Mouse (Mus musculus) layer of hippocampus, adult 9-10 months (tissue): ENCODE results near the gene Tppp.
A peak's percentile ranks its signal among the peaks of the same experiment; 100 is the strongest.
"Not testable (repeated sequence)": the region's sequence is repeated elsewhere in the genome, so short reads cannot be mapped to it uniquely, and the experiment has no call there.

ENCODE experiments used
- DNase-seq: peaks from one replicate; pipeline ENCODE4 v3.0.0; 2022; ENCODE audit warnings: low spot score

Tppp gene

DNA sequence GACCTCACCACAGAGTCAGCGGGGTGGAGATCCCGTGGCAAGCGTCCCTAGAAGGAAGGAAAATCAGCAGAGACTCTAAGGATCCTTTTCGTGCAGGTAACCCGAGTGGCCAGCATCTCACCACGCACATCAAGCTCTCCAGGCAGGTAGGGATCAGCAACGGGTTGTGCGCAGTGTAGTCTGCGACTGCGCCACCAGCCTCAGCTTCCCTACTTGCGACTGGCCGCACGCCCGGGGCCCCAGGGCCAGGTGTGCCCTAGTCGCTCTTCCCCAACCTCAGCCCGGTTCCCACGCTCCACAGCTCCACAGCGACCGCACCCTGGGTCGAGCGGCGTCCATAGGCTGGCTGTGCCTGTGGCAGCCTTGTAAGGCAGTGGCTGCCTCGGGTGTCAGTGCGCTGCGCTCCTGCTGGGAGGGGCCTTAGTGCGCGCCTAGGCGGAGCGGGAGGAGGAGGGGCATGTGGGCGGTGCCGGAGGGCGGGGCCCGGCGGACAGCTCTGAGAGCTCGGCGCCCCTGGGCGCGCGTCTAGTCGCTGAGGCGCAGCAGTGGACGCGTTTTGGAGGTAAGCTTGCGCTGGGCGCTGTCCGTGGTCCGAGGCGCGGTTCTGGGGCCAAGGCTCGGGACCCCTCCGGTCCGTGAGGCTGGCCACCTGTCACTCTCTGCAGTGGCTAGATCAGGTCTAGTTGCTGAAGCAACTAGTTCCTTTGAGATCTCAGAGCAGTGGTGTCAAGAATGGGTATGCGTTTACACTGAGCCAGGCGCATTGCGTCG is at the start of gene Tppp:
Tppp (plus strand) TSS at position 460 of the 771 bp plus-strand sequence.
- DNase-seq: peak; percentile 83

DNA sequence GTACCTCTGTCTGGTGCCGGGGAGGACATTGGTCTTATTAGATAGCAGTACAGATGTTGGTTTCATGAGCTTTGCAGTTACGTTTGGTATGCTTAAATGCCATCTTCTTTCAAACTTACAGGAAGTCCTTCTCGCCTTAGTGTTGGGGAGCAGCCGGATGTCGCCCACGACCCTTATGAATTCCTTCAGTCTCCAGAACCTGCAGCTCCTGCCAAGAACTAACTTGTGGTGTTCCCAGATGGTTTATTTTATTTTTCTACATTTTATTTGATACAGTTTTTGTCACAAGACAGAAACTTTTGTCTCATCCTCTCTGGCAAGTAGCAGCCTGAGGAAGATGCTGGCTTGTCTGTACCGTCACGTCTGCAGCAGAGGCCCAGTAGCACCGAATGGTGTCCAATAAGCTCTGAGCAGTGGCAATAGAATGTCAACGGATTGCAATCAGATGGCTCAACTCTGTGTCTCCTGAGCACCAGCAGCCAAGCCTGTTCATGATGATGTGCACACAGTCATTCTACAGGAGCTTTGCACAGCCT is 49.0 kb upstream of the Tppp start:
- no peak for DNase-seq

DNA sequence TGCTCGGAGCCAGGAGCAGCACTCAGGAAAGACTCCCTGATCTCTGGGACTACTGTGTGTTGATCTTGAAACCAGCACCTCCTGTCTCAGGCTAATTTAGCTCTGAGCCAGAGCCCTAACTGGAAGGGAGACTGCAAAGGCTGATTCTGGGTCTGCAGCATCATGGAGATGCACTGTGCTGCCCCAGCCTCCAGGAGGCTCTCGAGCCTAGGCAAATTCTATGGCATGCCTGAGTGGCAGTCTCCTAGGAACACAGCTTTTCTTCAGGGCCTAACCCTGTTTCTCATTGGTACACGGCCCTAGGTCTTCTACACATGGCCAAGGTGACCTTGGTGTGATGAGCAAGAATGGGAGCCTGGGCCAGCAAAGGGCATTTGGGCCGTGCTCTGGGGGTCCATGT is 48.0 kb upstream of the Tppp start:
- DNase-seq: no peak

DNA sequence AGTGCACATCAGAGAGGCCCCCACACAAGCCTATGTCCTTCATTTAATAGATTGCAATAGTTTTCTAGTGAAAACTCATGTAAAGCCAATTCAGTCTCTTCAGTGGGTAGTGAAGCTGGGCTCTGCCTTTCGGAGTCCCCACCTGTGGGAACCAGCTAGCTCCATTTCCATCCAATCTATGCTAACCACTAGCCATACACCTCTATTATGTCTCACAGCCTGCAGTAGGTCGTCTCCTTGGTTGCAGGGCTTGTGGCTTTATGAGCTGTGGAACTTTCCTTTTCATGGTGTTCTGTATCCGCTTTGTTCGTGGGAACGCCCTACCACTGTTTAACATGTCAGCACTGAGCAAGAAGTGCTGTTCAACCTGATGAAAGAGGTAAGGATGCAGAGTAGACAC is 45.7 kb upstream of the Tppp start, which contains the start of gene Zdhhc11:
Zdhhc11 (plus strand) TSS at position 301 of the 400 bp plus-strand sequence.
- DNase-seq: no peak

DNA sequence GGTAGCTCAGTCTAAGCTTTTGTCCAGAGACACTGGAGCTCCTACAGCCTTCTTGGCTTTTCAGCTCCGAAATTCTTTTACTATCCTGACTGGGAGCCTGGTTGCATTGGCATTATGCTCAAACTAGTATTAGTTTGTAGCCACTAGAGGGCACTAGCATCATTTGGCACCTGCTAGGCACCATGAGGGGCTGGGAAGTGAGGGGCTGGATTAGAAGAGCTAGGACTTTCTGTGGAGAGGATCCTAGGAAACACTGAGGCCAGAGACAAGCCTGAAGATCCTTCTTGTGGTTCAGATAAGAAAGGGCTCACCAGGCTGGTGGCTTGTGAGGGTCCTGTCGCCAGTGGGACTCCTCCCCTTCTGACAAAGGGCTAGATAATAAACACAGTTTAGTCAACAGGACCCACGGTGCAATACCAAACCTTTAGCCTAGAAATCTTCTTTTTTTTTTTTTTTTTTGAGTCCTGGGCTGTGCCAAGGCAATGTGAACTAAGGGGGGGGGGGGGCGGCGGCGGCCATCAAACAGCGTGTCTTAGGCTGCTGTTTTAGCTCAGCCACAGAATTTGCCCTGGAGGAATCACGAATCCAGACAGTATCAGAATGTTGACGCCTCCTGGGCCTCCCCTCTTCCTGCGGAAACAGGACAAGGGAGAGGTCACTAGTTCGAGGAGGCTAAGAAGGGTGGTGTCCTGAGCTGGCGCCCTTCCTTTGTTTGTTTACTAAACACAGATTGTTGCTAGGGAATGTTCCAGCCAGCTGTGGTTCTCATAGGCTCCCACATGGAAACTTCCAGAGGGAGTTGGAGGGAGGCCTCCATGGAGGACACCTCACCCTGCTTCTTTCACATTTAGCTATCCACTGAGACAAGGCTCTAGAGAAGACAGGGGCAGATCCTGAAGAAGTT is 38.4 kb upstream of the Tppp start:
- DNase-seq: peak; percentile 67

GRCm38 (mm10) chr13:73974523-73974922 is 34.7 kb upstream of the Tppp start:
- no peak for DNase-seq

DNA sequence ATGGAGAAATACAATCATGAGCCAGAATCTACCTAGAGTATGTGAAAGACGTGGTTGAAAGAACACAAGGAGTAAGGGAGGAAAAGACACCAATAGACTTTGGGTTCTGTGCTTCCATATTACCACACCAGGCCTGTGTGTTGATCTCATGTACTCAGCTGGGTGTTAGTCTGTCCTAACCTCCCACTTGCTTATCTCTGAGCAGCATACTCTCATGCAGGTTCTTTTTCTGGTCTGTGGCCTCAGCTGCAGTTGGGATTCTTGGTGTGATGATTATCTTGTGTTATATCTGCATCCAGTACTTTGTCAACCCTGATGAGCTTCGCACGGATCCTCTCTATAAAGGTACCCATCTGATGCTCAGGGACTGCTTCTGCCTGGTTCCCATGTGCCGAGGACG is 32.3 kb upstream of the Tppp start:
- no peak for DNase-seq

DNA sequence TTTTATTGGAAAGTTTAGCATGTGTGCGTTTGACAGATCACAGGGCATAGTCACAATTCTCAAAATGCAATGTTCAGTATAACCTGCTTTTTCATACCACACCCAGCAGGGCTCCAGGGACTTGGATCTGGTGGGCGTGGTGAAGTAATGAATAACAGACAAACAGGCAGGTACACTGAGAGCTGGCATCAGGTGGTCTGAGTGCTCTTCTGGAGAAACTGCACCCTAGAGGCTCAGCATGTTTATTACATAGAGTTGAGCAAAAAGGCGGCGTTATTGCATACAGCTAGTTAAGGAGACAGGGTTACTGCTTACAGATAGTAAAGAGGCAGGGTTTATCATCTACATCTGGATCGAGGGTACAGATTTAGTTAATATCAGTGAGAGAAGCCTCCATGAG is 18.9 kb upstream of the Tppp start:
- DNase-seq: no peak

DNA sequence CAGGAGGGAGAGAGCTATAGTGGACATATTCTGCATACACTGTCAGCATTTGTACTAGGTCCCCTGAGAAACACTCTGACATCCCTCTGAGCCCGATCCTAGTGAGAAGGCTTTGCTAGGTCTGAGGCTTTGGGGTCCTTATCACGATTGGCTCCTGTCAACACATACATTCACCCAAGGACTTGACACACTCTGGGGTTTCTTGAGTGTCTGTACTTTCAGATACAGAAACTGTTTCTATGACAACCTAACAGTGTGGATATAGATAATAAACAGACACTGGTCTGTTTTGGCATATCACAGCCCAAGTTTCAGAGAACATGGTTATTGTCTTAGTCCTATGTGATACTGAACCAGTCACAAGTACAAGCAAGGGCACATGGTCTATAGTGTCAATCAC is 18.4 kb upstream of the Tppp start:
- DNase-seq: no peak

DNA sequence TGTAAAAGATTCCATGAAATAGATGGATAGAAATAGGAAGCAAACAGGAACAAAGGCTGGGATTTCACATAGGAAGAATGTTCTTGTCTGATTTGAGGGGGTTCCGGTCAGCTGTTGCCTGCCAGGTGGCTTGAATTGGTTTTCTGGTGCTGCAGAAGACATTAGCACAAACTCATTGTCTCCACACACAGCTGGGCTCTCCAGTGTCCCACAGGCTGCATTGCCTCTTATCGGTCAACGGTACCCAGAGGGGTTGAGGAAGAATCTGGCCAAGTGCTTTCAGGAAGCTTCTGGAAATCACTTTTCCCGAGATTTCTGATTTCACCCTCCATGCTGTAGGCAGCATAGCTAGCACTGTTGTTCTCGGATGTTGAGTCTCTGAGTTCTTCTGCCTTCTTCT is 17.9 kb upstream of the Tppp start:
- DNase-seq: no peak

GRCm38 (mm10) chr13:73996456-73996855 is 12.8 kb upstream of the Tppp start:
- DNase-seq: no peak

GRCm38 (mm10) chr13:74000519-74000918 is 8.7 kb upstream of the Tppp start:
- no peak for DNase-seq

DNA sequence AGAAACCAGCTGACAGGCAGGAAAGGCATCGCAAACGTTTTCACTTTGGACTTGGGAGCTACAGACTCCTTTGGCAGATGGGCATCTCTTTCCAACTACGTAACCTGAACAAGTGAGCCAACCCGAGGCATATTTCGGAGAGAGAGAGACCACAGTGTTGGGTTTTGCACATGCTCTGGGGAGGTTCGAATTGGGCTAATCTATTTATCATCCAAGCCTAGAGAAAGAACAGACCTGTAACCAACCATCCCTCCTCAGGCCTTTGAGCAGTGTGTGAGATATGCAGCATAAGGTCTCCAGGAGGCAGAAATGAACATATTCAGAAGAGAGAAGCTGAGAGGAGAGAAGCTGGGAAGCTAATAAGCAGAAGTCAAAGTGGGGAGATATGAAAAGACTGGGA is 8.2 kb upstream of the Tppp start:
- no peak for DNase-seq

- DNase-seq: no peak
Observed at GRCm38 (mm10) chr13:74001492-74001891, 7.7 kb upstream of the Tppp start.

- DNase-seq: not testable (repeated sequence)
Observed at GRCm38 (mm10) chr13:74006881-74007280, 2.3 kb upstream of the Tppp start.

GRCm38 (mm10) chr13:74008216-74008615 is 991 bp upstream of the Tppp start:
- not testable (repeated sequence) for DNase-seq

GRCm38 (mm10) chr13:74009791-74010614 is 796 bp downstream of the Tppp start:
- DNase-seq: peak; percentile 63

- DNase-seq: no peak
Observed at GRCm38 (mm10) chr13:74010678-74011077, 1.5 kb downstream of the Tppp start.

DNA sequence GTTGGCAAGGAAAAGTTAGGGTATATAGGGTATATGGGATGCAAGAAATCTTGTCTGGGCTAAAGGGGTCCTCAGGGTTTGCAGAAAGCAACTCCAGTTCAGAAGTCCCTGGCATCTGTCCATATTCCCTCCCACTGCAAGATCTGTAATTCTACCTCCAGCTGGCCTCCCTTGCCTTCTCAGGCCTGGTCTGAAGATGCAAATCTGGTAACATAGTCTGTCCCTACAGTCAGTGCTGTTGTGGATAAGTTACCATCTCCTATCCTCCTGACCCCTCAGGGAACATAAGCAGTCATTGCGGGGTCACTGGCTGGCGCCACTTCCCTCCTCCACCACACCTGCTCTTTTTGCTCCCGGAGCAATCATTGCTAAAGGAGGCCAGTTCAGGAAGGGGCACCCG is 6.7 kb downstream of the Tppp start:
- DNase-seq: no peak

DNA sequence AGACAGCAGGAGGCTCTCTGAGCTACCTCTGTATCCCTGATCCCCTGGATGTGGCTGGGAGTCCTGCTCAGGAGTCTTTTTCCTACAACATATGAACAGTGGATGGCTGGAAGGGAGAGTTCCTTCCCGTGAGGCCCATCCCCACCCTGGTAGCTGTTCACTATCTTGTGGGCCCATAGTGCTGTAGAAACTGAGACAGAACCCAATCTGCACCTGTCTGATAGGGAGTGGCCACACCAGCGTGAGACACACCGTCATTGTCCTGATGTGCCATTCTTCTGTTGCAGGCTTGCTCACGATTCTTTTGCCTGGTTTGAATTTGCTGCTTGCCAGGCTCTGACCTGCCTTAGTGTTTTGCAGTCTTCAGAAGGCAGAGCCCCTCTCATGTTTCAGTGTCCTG is 8.2 kb downstream of the Tppp start:
- no peak for DNase-seq

DNA sequence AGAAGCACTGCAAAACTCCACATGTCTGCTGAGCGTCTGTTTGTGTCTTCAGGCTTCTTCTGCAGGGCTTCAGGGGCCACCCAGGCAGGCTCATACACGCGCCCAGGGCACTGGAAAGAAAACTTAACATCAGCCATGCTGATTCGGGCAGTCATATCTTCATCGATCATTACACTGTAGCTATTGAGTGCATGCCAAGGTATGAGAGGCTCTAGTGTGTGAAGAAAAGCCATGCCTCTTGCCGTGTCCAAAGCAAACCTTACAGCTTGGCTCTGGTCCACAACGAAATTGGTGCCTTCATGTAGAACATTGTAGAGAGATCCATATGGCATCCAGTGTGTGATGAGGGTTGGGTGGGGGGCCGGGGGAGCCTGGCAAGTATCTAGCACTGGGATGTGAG is 9.8 kb downstream of the Tppp start:
- DNase-seq: not testable (repeated sequence)
